Mouse (Mus musculus) adrenal gland, postnatal 10 days (tissue): ENCODE measurements at regions not wholly inside any gene's neighbourhood (a gene's known extent, or its start where the extent isn't known, plus 50 kb on each side); places are given as distances from the start of the nearest gene placed in this dataset.

Source experiments
- DNase-seq: peaks from one replicate; pipeline ENCODE4 v3.0.0; 2021; ENCODE audit warnings: mixed read lengths

- peak; percentile 6 for DNase-seq
Measured at GRCm38 (mm10) chr10:97265959-97266517, 213.4 kb upstream of the Dcn start.

- DNase-seq: no peak
Measured at GRCm38 (mm10) chr10:97282416-97282815, 197.0 kb upstream of the Dcn start.

GRCm38 (mm10) chr10:97282841-97283496 is 196.4 kb upstream of the Dcn start:
- no peak for DNase-seq

- DNase-seq: no peak
Measured at GRCm38 (mm10) chr10:97304791-97305355, 174.5 kb upstream of the Dcn start.

- no peak for DNase-seq
Measured at GRCm38 (mm10) chr10:97309580-97309979, 169.8 kb upstream of the Dcn start.

GRCm38 (mm10) chr10:97312509-97312908 is 166.9 kb upstream of the Dcn start:
- peak; percentile 10 for DNase-seq

GRCm38 (mm10) chr10:97312978-97313377 is 166.4 kb upstream of the Dcn start:
- peak; percentile 97 for DNase-seq

- DNase-seq: peak; percentile 90
Measured at GRCm38 (mm10) chr10:97313407-97313901, 166.0 kb upstream of the Dcn start.

- no peak for DNase-seq
Measured at GRCm38 (mm10) chr10:97332639-97333038, 146.8 kb upstream of the Dcn start.

- no peak for DNase-seq
Measured at GRCm38 (mm10) chr10:97334044-97334443, 145.4 kb upstream of the Dcn start.

- no peak for DNase-seq
Measured at GRCm38 (mm10) chr10:97334606-97335150, 144.7 kb upstream of the Dcn start.

GRCm38 (mm10) chr10:97338033-97338692 is 141.2 kb upstream of the Dcn start:
- DNase-seq: no peak

- no peak for DNase-seq
Measured at GRCm38 (mm10) chr10:97339866-97340706, 139.3 kb upstream of the Dcn start.

- DNase-seq: peak; percentile 84
Measured at GRCm38 (mm10) chr10:97345347-97345746, 134.1 kb upstream of the Dcn start.

GRCm38 (mm10) chr10:97346949-97347348 is 132.5 kb upstream of the Dcn start:
- DNase-seq: no peak

- no peak for DNase-seq
Measured at GRCm38 (mm10) chr10:97368625-97369024, 110.8 kb upstream of the Dcn start.

- DNase-seq: peak; percentile 74
Measured at GRCm38 (mm10) chr10:97375824-97376223, 103.6 kb upstream of the Dcn start.

- DNase-seq: no peak
Measured at GRCm38 (mm10) chr10:97376376-97376775, 103.0 kb upstream of the Dcn start.

- no peak for DNase-seq
Measured at GRCm38 (mm10) chr10:97381586-97381985, 97.8 kb upstream of the Dcn start.

- DNase-seq: no peak
Measured at GRCm38 (mm10) chr10:97383881-97384280, 95.5 kb upstream of the Dcn start.

- DNase-seq: no peak
Measured at GRCm38 (mm10) chr10:97387196-97387876, 92.1 kb upstream of the Dcn start.
